Mouse (Mus musculus): ENCODE measurements at regions not wholly inside any gene's neighbourhood (a gene's known extent, or its start where the extent isn't known, plus 50 kb on each side); places are given as distances from the start of the nearest gene placed in this dataset.

DNA sequence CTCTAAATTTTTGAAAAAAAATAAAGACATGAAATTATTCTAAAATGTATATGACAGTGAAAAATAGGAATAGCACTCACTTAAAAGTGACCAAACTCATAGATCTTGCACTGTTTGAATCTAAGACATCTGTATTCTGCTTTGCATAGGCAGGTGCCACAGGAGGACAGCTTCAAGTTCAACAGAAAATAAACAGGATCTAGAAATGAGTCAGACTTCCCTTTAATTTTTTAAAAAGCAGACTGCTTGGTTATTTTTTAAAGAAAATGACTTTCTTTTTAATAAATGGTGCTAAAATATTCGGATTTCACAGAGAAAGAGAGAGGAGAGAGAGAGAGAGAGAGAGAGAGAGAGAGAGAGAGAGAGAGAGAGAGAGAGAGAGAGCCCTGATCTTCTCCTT, 123.8 kb upstream of the Myt1l start:
- TF ChIP-seq KAT2A (conservative IDR thresholded peaks at IDR 0.05; ENCODE audit: low read depth, low read length): no peak
- no peak for TF ChIP-seq TCF12 (IDR thresholded peaks at IDR 0.05; ENCODE audit: low read depth, low read length)
- TF ChIP-seq ZMIZ1 (IDR thresholded peaks at IDR 0.05; ENCODE audit: low read depth, low read length): no peak
- no peak for TF ChIP-seq CHD2 (IDR thresholded peaks at IDR 0.05; ENCODE audit: low read length)
- no peak for TF ChIP-seq MAFK (IDR thresholded peaks at IDR 0.05; ENCODE audit: borderline replicate concordance, low read depth, low read length)
- no peak for TF ChIP-seq CTCF (IDR thresholded peaks at IDR 0.05 in 2 of 3, conservative IDR thresholded peaks at IDR 0.05 in 1 of 3; ENCODE audit: control insufficient read depth in 1 of 3, insufficient read depth in 1 of 3, low read depth in 2 of 3, low read length in 3 of 3, poor library complexity in 1 of 3, severe bottlenecking in 1 of 3)
- TF ChIP-seq ZNF384 (IDR thresholded peaks at IDR 0.05; ENCODE audit: low read depth, low read length): no peak

All from MEL (cell line).